Mouse (Mus musculus): ENCODE results near the gene Prrx2. TPM values are rescaled to one million over a fixed set of nuclear protein-coding genes. Genes with fewer than 3 reads are reported as not detected.
A peak's percentile ranks its signal among the peaks of the same experiment; 100 is the strongest.

Gene Prrx2
- total and polyA plus RNA-seq, 2 experiments from 2014 or later = 4.4 to 5.1 TPM

DNA sequence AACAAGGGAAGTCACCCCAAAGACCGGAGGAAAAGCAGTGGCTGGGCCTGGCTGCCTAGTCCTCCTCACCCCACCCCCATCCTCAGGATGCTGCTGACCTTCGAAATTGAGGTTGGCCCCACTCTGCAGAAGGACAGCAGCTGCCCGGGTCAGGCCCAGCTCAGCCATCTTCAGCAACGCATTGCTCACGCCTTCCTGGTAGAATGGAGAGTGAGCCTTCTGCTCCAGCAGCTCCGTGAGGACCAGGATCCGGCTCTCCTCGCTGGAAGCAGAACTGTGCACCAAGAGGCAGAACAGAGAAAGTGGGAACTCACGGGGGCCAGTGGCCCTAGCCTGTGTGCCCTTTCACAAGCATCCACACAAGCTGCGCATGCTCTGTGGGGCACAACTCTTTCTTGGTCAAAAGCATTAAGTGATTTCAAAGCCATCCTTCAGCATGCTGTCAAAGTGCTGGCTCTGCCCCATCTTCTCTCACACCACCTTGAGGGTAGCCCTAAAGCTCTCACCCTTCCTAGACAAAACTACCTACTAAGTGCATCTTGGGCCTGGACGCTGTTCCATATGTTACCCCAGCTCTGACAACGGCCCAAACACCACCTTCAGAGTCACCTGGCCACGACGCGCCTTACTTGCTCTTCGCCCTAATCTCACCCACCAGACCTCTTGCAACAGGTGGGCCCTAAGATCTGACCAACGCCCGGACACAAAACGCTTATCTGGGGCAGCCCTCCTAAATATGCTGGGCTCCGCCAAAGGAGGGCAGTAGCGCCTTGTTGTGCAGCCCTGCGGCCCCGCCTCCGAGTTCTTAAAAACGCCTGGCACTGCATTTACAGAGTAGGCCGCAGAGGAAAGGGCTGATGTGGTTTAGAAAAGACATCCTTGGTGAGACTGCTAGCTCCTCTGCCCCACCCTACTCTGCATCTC is 7.7 kb upstream of the Prrx2 start:
- TF ChIP-seq CTCF (IDR thresholded peaks at IDR 0.05) = peak; percentile 59

DNA sequence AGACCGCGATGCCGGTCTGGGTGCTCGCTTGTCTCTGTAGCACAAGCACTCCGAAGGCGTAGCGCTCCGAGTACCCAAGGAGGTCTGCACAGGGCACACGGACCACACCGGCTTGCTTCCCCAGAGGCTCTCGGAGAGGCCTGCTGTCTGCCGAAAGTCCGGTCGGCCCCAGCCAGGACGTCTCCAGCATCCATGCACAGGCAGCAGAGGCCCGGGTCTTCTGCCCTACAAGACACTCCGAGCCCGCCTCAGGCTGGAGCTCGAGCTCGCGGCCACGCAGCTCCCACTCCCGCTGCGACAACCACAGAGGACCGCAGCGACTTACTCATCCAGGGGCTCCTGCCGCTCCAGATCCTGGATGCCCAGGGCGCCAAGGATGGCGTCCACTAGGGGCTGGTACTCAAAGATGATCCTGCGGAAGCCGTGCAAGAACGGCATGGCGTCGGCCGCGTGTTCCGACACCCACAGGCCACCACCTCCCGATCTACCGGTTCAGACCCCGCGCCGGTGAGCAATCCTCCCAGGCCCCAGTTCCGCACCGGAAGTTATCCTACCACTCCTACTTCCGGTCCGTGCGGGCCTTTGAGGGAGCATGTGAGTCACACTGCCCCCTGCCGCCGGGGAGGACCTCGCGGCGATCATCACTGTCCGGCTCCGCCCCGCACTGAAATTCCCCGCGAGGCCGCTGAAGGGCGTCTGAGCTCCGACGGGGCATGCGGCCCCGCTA is 6.9 kb upstream of the Prrx2 start:
- H3K4me2 ChIP-seq (ENCODE audit: low read depth, low read length, poor library complexity, severe bottlenecking) = peak overlapping the region; percentile 94
- H3K9me3 ChIP-seq (ENCODE audit: low read length) = no peaks in the 10 kb centered on the region
- DNase-seq (ENCODE audit: low spot score) (peak; percentile 95), ATAC-seq (ENCODE audit: low FRiP score) (peak; percentile 91)
- H3K27ac ChIP-seq (ENCODE audit: low read depth, low read length) = peak overlapping the region; percentile 76
- peaks cover 12% of the 10 kb centered on the region for H3K4me1 ChIP-seq (ENCODE audit: insufficient read depth, low read length)
- under 1% methylated on average over 63 of the region's 63 CpGs for whole genome bisulfite sequencing
- peak; percentile 95 for TF ChIP-seq CTCF (IDR thresholded peaks at IDR 0.05)
- H3K27me3 ChIP-seq (ENCODE audit: insufficient read depth, low read length) = no peaks in the 10 kb centered on the region
- peak overlapping the region; percentile 93 for H3K9ac ChIP-seq (replicated peaks; ENCODE audit: low read length, poor library complexity, severe bottlenecking)
- H3K4me3 ChIP-seq (ENCODE audit: low read depth, low read length) = peak overlapping the region; percentile 96
- H3K36me3 ChIP-seq (ENCODE audit: insufficient read depth, low read length) = peaks cover 33% of the 10 kb centered on the region

More for the DNA sequence above, 7.7 kb upstream of the Prrx2 start:
- Histone ChIP-seq H3K9ac (replicated peaks; ENCODE audit: low read length, poor library complexity, severe bottlenecking) (peak overlapping the region; percentile 93), H3K36me3 (ENCODE audit: insufficient read depth, low read length) (peaks cover 41% of the 10 kb centered on the region), H3K9me3 (ENCODE audit: low read length) (no peaks in the 10 kb centered on the region), H3K27ac (ENCODE audit: low read depth, low read length) (peak overlapping the region; percentile 76), H3K4me3 (ENCODE audit: low read depth, low read length) (peak overlapping the region; percentile 96), H3K4me2 (ENCODE audit: low read depth, low read length, poor library complexity, severe bottlenecking) (peak overlapping the region; percentile 94), H3K27me3 (ENCODE audit: insufficient read depth, low read length) (no peaks in the 10 kb centered on the region), H3K4me1 (ENCODE audit: insufficient read depth, low read length) (peaks cover 12% of the 10 kb centered on the region)
- 37% methylated on average over 26 of the region's 26 CpGs for WGBS
- ATAC-seq (ENCODE audit: low FRiP score) = no peak
- peak; percentile 64 for DNase-seq (ENCODE audit: low spot score)

DNA sequence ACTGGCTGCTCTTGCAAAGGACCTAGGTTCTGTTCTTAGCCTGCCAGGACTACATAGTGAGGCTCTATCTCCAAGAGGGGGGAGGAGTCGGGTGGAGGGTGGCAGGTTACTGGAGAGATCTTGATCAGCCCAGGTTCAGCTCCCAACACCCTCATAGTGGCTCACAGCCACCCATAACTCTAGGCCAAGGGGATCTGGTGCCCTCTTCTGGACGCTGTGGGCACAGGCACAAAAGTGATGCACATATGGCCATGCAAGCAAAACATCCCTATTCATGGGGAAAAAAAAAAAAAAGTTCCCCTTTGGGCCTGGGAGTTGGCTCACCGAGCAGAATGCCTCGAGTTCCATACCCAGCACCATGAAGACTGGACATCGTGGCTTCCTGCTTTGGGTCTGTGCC is 5.5 kb upstream of the Prrx2 start:
- no peak overlapping the region for H3K4me2 ChIP-seq (ENCODE audit: low read depth, low read length, poor library complexity, severe bottlenecking)
- DNase-seq (ENCODE audit: low spot score) (no peak), ATAC-seq (ENCODE audit: low FRiP score) (no peak)
- H3K4me3 ChIP-seq (ENCODE audit: low read depth, low read length) = no peak overlapping the region
- H3K9me3 ChIP-seq (ENCODE audit: low read length) = no peaks in the 10 kb centered on the region
- H3K36me3 ChIP-seq (ENCODE audit: insufficient read depth, low read length) = peaks cover 19% of the 10 kb centered on the region
- H3K27ac ChIP-seq (ENCODE audit: low read depth, low read length) = no peak overlapping the region
- WGBS = 34% methylated on average over 5 of the region's 5 CpGs
- peaks cover 12% of the 10 kb centered on the region for H3K4me1 ChIP-seq (ENCODE audit: insufficient read depth, low read length)
- no peaks in the 10 kb centered on the region for H3K27me3 ChIP-seq (ENCODE audit: insufficient read depth, low read length)
- TF ChIP-seq CTCF (IDR thresholded peaks at IDR 0.05) = peak; percentile 62
- H3K9ac ChIP-seq (replicated peaks; ENCODE audit: low read length, poor library complexity, severe bottlenecking) = no peak overlapping the region

DNA sequence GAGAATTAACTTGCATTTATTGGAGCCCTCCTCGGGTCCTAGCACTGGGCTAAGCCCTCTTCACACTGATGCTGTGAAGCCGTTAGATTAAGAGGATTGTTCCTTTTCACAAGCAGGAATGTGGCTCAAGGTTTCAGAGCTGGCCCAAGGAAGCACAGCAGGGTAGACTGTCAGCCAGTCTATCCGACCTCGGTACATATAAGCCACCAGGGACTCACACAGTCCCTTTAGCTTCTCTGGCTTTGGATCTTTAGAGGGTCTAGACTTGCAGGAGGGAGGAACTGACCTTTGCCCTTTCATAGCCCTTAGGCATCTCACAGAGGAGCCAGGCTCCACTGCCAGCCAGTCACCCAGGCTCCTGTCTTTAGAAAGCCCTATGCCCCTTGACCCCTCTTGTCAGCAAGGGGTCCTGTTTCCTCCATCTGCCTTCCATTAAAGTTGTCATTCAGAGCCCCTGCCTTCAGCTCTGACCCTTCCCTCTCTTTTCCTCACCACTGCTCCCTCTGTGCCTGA is 4.4 kb upstream of the Prrx2 start, which contains the start of gene Asb6:
TSS of gene Asb6 (minus strand) at position 51 of the 513 bp plus-strand sequence.
- Histone ChIP-seq H3K9ac (replicated peaks; ENCODE audit: low read length, poor library complexity, severe bottlenecking) (no peak within 1 kb of the TSS), H3K27ac (ENCODE audit: low read depth, low read length) (no peak within 1 kb of the TSS), H3K27me3 (ENCODE audit: insufficient read depth, low read length) (no peaks in the 10 kb centered on the region), H3K4me3 (ENCODE audit: low read depth, low read length) (no peak within 1 kb of the TSS), H3K4me1 (ENCODE audit: insufficient read depth, low read length) (peaks cover 12% of the 10 kb centered on the region), H3K9me3 (ENCODE audit: low read length) (no peaks in the 10 kb centered on the region), H3K4me2 (ENCODE audit: low read depth, low read length, poor library complexity, severe bottlenecking) (no peak within 1 kb of the TSS), H3K36me3 (ENCODE audit: insufficient read depth, low read length) (peaks cover 10% of the 10 kb centered on the region)
- WGBS = 5% methylated on average over 4 of the region's 4 CpGs
- ATAC-seq (ENCODE audit: low FRiP score) (no peak), DNase-seq (ENCODE audit: low spot score) (no peak)
- no peak for TF ChIP-seq CTCF (IDR thresholded peaks at IDR 0.05)

DNA sequence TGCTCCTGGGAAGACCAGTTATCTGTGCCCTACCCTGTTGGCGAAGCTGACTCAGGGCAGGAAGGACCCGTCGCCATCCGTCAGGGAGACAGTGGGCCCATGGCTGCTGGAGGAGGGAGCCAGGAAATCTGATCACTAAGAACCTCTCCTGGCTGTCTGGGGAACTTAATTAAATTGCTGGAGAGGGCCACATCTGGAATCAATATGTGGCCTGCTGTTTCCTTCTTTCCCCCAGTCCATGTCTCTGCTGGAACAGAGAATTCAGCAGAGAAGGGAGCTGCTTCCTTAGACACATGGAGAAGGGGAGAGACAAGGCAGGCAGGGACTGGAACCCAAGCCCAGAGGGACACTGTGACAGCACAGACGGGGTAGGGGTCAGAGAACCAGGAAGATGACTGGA is 1.1 kb upstream of the Prrx2 start:
- H3K4me2 ChIP-seq (ENCODE audit: low read depth, low read length, poor library complexity, severe bottlenecking) = no peak overlapping the region
- H3K27me3 ChIP-seq (ENCODE audit: insufficient read depth, low read length) = no peaks in the 10 kb centered on the region
- no peak overlapping the region for H3K4me3 ChIP-seq (ENCODE audit: low read depth, low read length)
- no peaks in the 10 kb centered on the region for H3K9me3 ChIP-seq (ENCODE audit: low read length)
- ATAC-seq (ENCODE audit: low FRiP score) (no peak), DNase-seq (ENCODE audit: low spot score) (no peak)
- no peak for TF ChIP-seq CTCF (IDR thresholded peaks at IDR 0.05)
- no peaks in the 10 kb centered on the region for H3K4me1 ChIP-seq (ENCODE audit: insufficient read depth, low read length)
- H3K9ac ChIP-seq (replicated peaks; ENCODE audit: low read length, poor library complexity, severe bottlenecking) = no peak overlapping the region
- WGBS = 71% methylated on average over 5 of the region's 5 CpGs
- H3K36me3 ChIP-seq (ENCODE audit: insufficient read depth, low read length) = no peaks in the 10 kb centered on the region
- H3K27ac ChIP-seq (ENCODE audit: low read depth, low read length) = no peak overlapping the region

Data from midbrain, postnatal 0 days (tissue).